8 mouse cellular contexts compared by ENCODE assay signal in genomic region chr5:36474283-36474682, GRCm38 (mm10). TPM values are rescaled to one million over a fixed set of nuclear protein-coding genes. Genes with fewer than 3 reads are reported as not detected.
DNase-seq lines count a peak whose midpoint lies in the region; ATAC-seq lines count a peak whose summit lies in the region.

No protein-coding gene starts in this region.

- WGBS in midbrain, embryonic 13.5 days: 86% methylated on average over 5 of the region's 5 CpGs

- no peak overlapping the region for H3K4me3 ChIP-seq in midbrain, embryonic 13.5 days (replicated peaks)

- peaks cover 64% of the 10 kb centered on the region for H3K36me3 ChIP-seq in midbrain, embryonic 13.5 days

- no peak overlapping the region for H3K27ac ChIP-seq in midbrain, embryonic 13.5 days

- ATAC-seq in erythroid progenitor cell, adult 5-6 weeks (replicated peaks; ENCODE audit: low FRiP score, poor library complexity, severe bottlenecking): peak; percentile 70
- ATAC-seq in inflammation-experienced regulatory T-cells, adult 6 months: peak; percentile 77
- peak; percentile 63; the same call in 1 of the 2 replicates for ATAC-seq in midbrain, embryonic 13.5 days

- no peaks in the 10 kb centered on the region for H3K9me3 ChIP-seq in midbrain, embryonic 13.5 days

- H3K9ac ChIP-seq in midbrain, embryonic 13.5 days (replicated peaks): no peak overlapping the region

- H3K4me1 ChIP-seq in midbrain, embryonic 13.5 days (replicated peaks): peaks cover 5% of the 10 kb centered on the region

- intact Hi-C loops in left cerebral cortex, postnatal 25 days (cut with DNase I): no loop called here

- no peak overlapping the region for H3K4me2 ChIP-seq in midbrain, embryonic 13.5 days (replicated peaks)

- no peaks in the 10 kb centered on the region for H3K27me3 ChIP-seq in midbrain, embryonic 13.5 days

- peak; percentile 67 for DNase-seq in urinary bladder, postnatal 14 days (ENCODE audit: low spot score)
- no peak for DNase-seq in urinary bladder, postnatal 4 days (ENCODE audit: low spot score in 2 of 2)
- DNase-seq in brain, adult 2 months (ENCODE audit: low read depth, low spot score): peak; percentile 81
- peak; percentile 61 to 76 for DNase-seq in left cerebral cortex, postnatal 25 days (ENCODE audit: low spot score in 2 of 2)
- DNase-seq in testis, postnatal 10 days (ENCODE audit: low spot score): peak; percentile 80

RNA-seq across cellular contexts. Expression of gene Grpel1, which starts 9.5 kb away (rescaled TPM):
- 11.2 and 13.8 TPM in 2 replicates for total RNA-seq in erythroid progenitor cell, adult 5-6 weeks (2015; ENCODE audit: low replicate concordance)
- total RNA-seq in erythroid progenitor cell, adult 5-6 weeks (2017; ENCODE audit: low replicate concordance): 12.8 and 19.0 TPM in 2 replicates
- 10 to 100 TPM; 40.2 to 45.9 (median 43.9) TPM for polyA plus RNA-seq in inflammation-experienced regulatory T-cells, adult 6 months (2017; shearing (Covaris generic))
- 10 to 100 TPM; 20.7 to 22.7 TPM for total RNA-seq in left cerebral cortex, postnatal 25 days (2021)
- polyA plus RNA-seq in midbrain, embryonic 13.5 days (2015; fragmentation: Nextera tagmentation; extraction: Ambion mirVana): 45.3 and 47.3 TPM in 2 replicates

RNA-seq across cellular contexts. Expression of gene Tada2b, which starts 9.8 kb away (rescaled TPM):
- total RNA-seq in erythroid progenitor cell, adult 5-6 weeks (2015; ENCODE audit: low replicate concordance): 10.5 and 13.8 TPM in 2 replicates
- total RNA-seq in erythroid progenitor cell, adult 5-6 weeks (2017; ENCODE audit: low replicate concordance): 7.6 and 16.3 TPM in 2 replicates
- polyA plus RNA-seq in inflammation-experienced regulatory T-cells, adult 6 months (2017; shearing (Covaris generic)): 1 to 10 TPM; 2.8 to 3.6 (median 3.5) TPM
- 10 to 100 TPM; 25.1 to 27.1 TPM for total RNA-seq in left cerebral cortex, postnatal 25 days (2021)
- polyA plus RNA-seq in midbrain, embryonic 13.5 days (2015; fragmentation: Nextera tagmentation; extraction: Ambion mirVana): 2.9 and 3.0 TPM in 2 replicates

RNA-seq across cellular contexts. Expression of gene Ccdc96, which starts 10.1 kb away (rescaled TPM):
- 1.7 and 2.9 TPM in 2 replicates for total RNA-seq in erythroid progenitor cell, adult 5-6 weeks (2015; ENCODE audit: low replicate concordance)
- 1.8 and 2.7 TPM in 2 replicates for total RNA-seq in erythroid progenitor cell, adult 5-6 weeks (2017; ENCODE audit: low replicate concordance)
- under 1 TPM in 1 of 3 experiments, not detected in 2; 0.10 TPM for polyA plus RNA-seq in inflammation-experienced regulatory T-cells, adult 6 months (2017; shearing (Covaris generic))
- 1 to 10 TPM; 1.0 to 1.2 TPM for total RNA-seq in left cerebral cortex, postnatal 25 days (2021)
- polyA plus RNA-seq in midbrain, embryonic 13.5 days (2015; fragmentation: Nextera tagmentation; extraction: Ambion mirVana): 4.5 and 5.2 TPM in 2 replicates

Comparison
In these comparisons a context has a peak if more than half of its experiments do, and no peak if none do; other contexts are left out.
1. DNase-seq: peak in urinary bladder, postnatal 14 days (single experiment), brain, adult 2 months (single experiment), left cerebral cortex, postnatal 25 days (2 of 2) and testis, postnatal 10 days (single experiment); none in urinary bladder, postnatal 4 days (0 of 2).
2. Peak in every context shown above with its lines, with median percentiles within 50 percentile points of each other: ATAC-seq.